Mouse (Mus musculus) testis, adult 2 months (tissue): Measurements from ENCODE around the gene Gm5447. TPM values are rescaled to one million over a fixed set of nuclear protein-coding genes. Genes with fewer than 3 reads are reported as not detected.

Source experiments
- H3K27ac ChIP-seq: fragments of 200-500 bp; 2 replicates; pipeline ENCODE4 v1.5.1; 2012; ENCODE audit warnings: low read depth, low read length; ENCODE audit not compliant: control insufficient read depth, insufficient read depth
- H3K27me3 ChIP-seq: fragments of 200-500 bp; 2 replicates; pipeline ENCODE4 v1.6.1; 2012; ENCODE audit warnings: mild to moderate bottlenecking, low read length, moderate library complexity; ENCODE audit not compliant: control insufficient read depth, insufficient read depth
- H3K36me3 ChIP-seq: fragments of 200-500 bp; 2 replicates; pipeline ENCODE4 v1.6.1; 2012; ENCODE audit warnings: mild to moderate bottlenecking, low read length; ENCODE audit not compliant: control insufficient read depth, insufficient read depth
- H3K4me1 ChIP-seq: fragments of 200-500 bp; 2 replicates; pipeline ENCODE4 v1.6.1; 2012; ENCODE audit warnings: low read length; ENCODE audit not compliant: control insufficient read depth, insufficient read depth
- H3K4me3 ChIP-seq: fragments of 200-500 bp; 2 replicates; pipeline ENCODE4 v1.5.1; 2012; ENCODE audit warnings: low read depth, mild to moderate bottlenecking, low read length, moderate library complexity, mixed read lengths; ENCODE audit not compliant: control insufficient read depth
- CTCF ChIP-seq: fragments of 200-500 bp; IDR thresholded peaks from 2 replicates; pipeline ENCODE4 v1.5.1; 2012; ENCODE audit warnings: low read depth, mild to moderate bottlenecking, inconsistent platforms, low read length, moderate library complexity; ENCODE audit not compliant: control insufficient read depth, insufficient read depth, insufficient replicate concordance
- POLR2A ChIP-seq: fragments of 200-500 bp; IDR thresholded peaks from 2 replicates; pipeline ENCODE4 v1.6.1; 2012; ENCODE audit warnings: low read depth, mild to moderate bottlenecking, inconsistent platforms, low read length, moderate library complexity; ENCODE audit not compliant: control insufficient read depth
- polyA plus RNA-seq: library from polyadenylated mRNA; depleted of rRNA; stranded (reverse); fragments of >200 nt; gene quantifications from 2 replicates; pipeline ENCODE4 v1.2.3, GENCODE M21; 2012

Gene Gm5447
- polyA plus RNA-seq, 1 experiment: 0.28 TPM

- Histone ChIP-seq H3K4me1 (peaks cover 5% of the 10 kb centered on the region), H3K27ac (peak within 1 kb of the TSS; percentile 48), H3K27me3 (no peaks in the 10 kb centered on the region), H3K4me3 (peak within 1 kb of the TSS; percentile 93), H3K36me3 (no peaks in the 10 kb centered on the region)
- TF ChIP-seq POLR2A: peak; percentile 43; the same call in 1 of the 2 replicates
- TF ChIP-seq CTCF: no peak
These were observed 26.5 kb upstream of the Gm5447 start, which contains the start of gene Hus1b for GRCm38 (mm10) chr13:30947540-30947939. Gene Hus1b (minus strand): TSS chr13:30947759.

GRCm38 (mm10) chr13:30949181-30949580 is 24.8 kb upstream of the Gm5447 start:
- no peak for TF ChIP-seq POLR2A
- TF ChIP-seq CTCF: no peak
- no peak overlapping the region for H3K27ac ChIP-seq
- no peaks in the 10 kb centered on the region for H3K27me3 ChIP-seq
- peak overlapping the region; percentile 3; the same call in 1 of the 2 replicates for H3K4me3 ChIP-seq
- H3K36me3 ChIP-seq: no peaks in the 10 kb centered on the region
- H3K4me1 ChIP-seq: peaks cover 5% of the 10 kb centered on the region

DNA sequence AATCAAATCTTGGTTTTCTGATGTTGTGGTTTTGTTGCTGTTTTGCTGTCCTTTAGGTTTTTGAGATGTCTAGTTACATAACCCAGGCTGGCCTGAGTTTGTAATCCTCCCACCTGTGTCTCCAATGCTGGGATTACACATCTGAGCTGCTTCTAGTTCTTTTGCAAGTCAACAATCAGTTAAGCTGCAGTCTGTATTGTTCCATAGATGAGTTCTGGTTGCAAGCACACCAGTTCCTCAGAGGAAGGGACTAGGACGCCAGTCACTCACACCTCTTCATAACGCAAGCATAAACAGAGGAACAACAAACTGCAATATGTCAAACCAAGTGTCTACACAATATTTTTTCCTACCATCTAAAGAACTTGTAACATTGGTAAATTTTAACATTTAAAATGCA is 22.0 kb upstream of the Gm5447 start:
- peaks cover 4% of the 10 kb centered on the region for H3K4me1 ChIP-seq
- H3K36me3 ChIP-seq: no peaks in the 10 kb centered on the region
- no peak overlapping the region for H3K4me3 ChIP-seq
- H3K27me3 ChIP-seq: no peaks in the 10 kb centered on the region
- H3K27ac ChIP-seq: no peak overlapping the region
- TF ChIP-seq CTCF (no peak), POLR2A (no peak)

DNA sequence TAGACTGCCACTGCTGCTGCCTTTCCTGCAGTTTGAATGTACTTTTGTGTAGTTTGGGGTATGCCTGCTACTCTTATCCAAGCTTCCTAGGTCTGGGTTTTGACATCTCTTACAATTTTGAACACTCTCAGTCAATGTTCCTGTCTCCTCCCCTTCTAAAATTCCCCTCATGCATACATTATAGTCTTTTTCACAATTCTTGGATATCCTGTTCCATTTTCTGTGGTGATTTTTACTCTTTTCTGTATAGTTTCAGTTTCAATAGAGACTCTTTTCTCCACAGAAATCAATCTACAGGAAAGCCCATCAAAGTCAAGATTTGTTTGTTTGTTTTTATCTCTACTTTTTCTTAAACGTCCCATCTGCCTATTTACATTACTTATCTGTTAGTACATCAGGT is 20.4 kb upstream of the Gm5447 start:
- no peak overlapping the region for H3K4me3 ChIP-seq
- TF ChIP-seq CTCF: no peak
- no peak for TF ChIP-seq POLR2A
- H3K4me1 ChIP-seq: peaks cover 2% of the 10 kb centered on the region; the same call in 1 of the 2 replicates
- no peaks in the 10 kb centered on the region for H3K27me3 ChIP-seq
- no peak overlapping the region for H3K27ac ChIP-seq
- no peaks in the 10 kb centered on the region for H3K36me3 ChIP-seq

GRCm38 (mm10) chr13:30960714-30961113 is 13.3 kb upstream of the Gm5447 start:
- H3K27me3 ChIP-seq: no peaks in the 10 kb centered on the region
- no peaks in the 10 kb centered on the region for H3K4me1 ChIP-seq
- TF ChIP-seq CTCF: no peak
- TF ChIP-seq POLR2A: no peak
- no peaks in the 10 kb centered on the region for H3K36me3 ChIP-seq
- H3K27ac ChIP-seq: no peak overlapping the region
- no peak overlapping the region for H3K4me3 ChIP-seq

GRCm38 (mm10) chr13:30961932-30962331 is 12.1 kb upstream of the Gm5447 start:
- H3K36me3 ChIP-seq: no peaks in the 10 kb centered on the region

GRCm38 (mm10) chr13:30966507-30966911 is 7.5 kb upstream of the Gm5447 start:
- no peak overlapping the region for H3K4me3 ChIP-seq
- H3K27me3 ChIP-seq: no peaks in the 10 kb centered on the region
- H3K4me1 ChIP-seq: no peaks in the 10 kb centered on the region; the same call in 1 of the 2 replicates
- H3K36me3 ChIP-seq: no peaks in the 10 kb centered on the region
- H3K27ac ChIP-seq: no peak overlapping the region
- TF ChIP-seq CTCF (no peak), POLR2A (no peak)

More at GRCm38 (mm10) chr13:30961932-30962331, 12.1 kb upstream of the Gm5447 start:
- no peak overlapping the region for H3K27ac ChIP-seq
- no peaks in the 10 kb centered on the region; the same call in 1 of the 2 replicates for H3K4me1 ChIP-seq
- no peaks in the 10 kb centered on the region for H3K27me3 ChIP-seq
- no peak for TF ChIP-seq CTCF
- no peak for TF ChIP-seq POLR2A
- H3K4me3 ChIP-seq: no peak overlapping the region
